In genomic region chr10:43099229-43099628, GRCm38 (mm10) we compare ENCODE assay signal across 14 mouse cellular contexts.
DNase-seq lines count a peak whose midpoint lies in the region; ATAC-seq lines count a peak whose summit lies in the region.
"Had no signal": no experiment of that assay in that cellular context is flagged by ENCODE, and none has a peak within 500 bp of the region (broad histone marks: within the 10 kb centered on the region; RNA-seq: fewer than 3 reads in every experiment).

No protein-coding gene starts in this region.

- H3K9me3 ChIP-seq in midbrain, embryonic 16.5 days (replicated peaks; ENCODE audit: control insufficient read depth, low read length, poor library complexity, severe bottlenecking), result no peaks in the 10 kb centered on the region
- no peaks in the 10 kb centered on the region for H3K9me3 ChIP-seq in midbrain, embryonic 15.5 days
- H3K9me3 ChIP-seq: embryonic facial prominence, embryonic 13.5 days; hindbrain, embryonic 12.5 days; midbrain, embryonic 10.5 days had no signal

- no peak overlapping the region for H3K9ac ChIP-seq in midbrain, embryonic 16.5 days (ENCODE audit: low read depth, low read length)
- H3K9ac ChIP-seq in midbrain, embryonic 15.5 days, result no peak overlapping the region
- H3K9ac ChIP-seq: embryonic facial prominence, embryonic 13.5 days; hindbrain, embryonic 12.5 days had no signal

- peaks cover 67% of the 10 kb centered on the region for H3K4me1 ChIP-seq in midbrain, embryonic 16.5 days (ENCODE audit: control insufficient read depth, insufficient read depth, low read length)
- H3K4me1 ChIP-seq in midbrain, embryonic 15.5 days, result peaks cover 71% of the 10 kb centered on the region

- ATAC-seq in frontal cortex, adult (ENCODE audit: low TSS enrichment), result peak; percentile 28
- ATAC-seq in midbrain, embryonic 16.5 days, result no peak
- no peak for ATAC-seq in midbrain, embryonic 15.5 days (replicated peaks)
- ATAC-seq: inflammation-experienced regulatory T-cells, adult 6 months had no signal

- no peak overlapping the region for H3K4me2 ChIP-seq in midbrain, embryonic 16.5 days (ENCODE audit: low read length)
- H3K4me2 ChIP-seq in midbrain, embryonic 15.5 days, result no peak overlapping the region
- H3K4me2 ChIP-seq: embryonic facial prominence, embryonic 13.5 days; hindbrain, embryonic 12.5 days had no signal

- WGBS in midbrain, embryonic 16.5 days, result 52% methylated on average over 6 of the region's 6 CpGs
- WGBS in midbrain, embryonic 15.5 days, result 45% methylated on average over 6 of the region's 6 CpGs

- no peaks in the 10 kb centered on the region for H3K27me3 ChIP-seq in midbrain, embryonic 16.5 days (ENCODE audit: control insufficient read depth, insufficient read depth, low read depth, low read length)
- H3K27me3 ChIP-seq in midbrain, embryonic 15.5 days (replicated peaks), result no peaks in the 10 kb centered on the region
- H3K27me3 ChIP-seq: embryonic facial prominence, embryonic 13.5 days; hindbrain, embryonic 12.5 days had no signal

- DNase-seq in frontal cortex, postnatal 25 days (ENCODE audit: low spot score in 2 of 2), result no peak
- peak; percentile 16 for DNase-seq in kidney, adult 9 months
- DNase-seq in spleen, postnatal 10 days (ENCODE audit: low spot score in 2 of 2), result no peak
- DNase-seq in spleen, postnatal 36 days (ENCODE audit: low spot score in 2 of 2), result no peak
- DNase-seq: adrenal gland, postnatal 36 days; lung, adult 2 months; lung, postnatal 4 days had no signal

- H3K27ac ChIP-seq in midbrain, embryonic 16.5 days (ENCODE audit: low read length), result 0 out of 2 replicates have a peak overlapping the region, but pooled peaks have one; percentile 9
- H3K27ac ChIP-seq in midbrain, embryonic 15.5 days, result no peak overlapping the region
- H3K27ac ChIP-seq: embryonic facial prominence, embryonic 13.5 days; hindbrain, embryonic 12.5 days; midbrain, embryonic 10.5 days had no signal

- H3K36me3 ChIP-seq in midbrain, embryonic 16.5 days (ENCODE audit: control insufficient read depth, insufficient read depth, low read length), result no peaks in the 10 kb centered on the region
- H3K36me3 ChIP-seq in midbrain, embryonic 15.5 days (replicated peaks), result no peaks in the 10 kb centered on the region
- H3K36me3 ChIP-seq: embryonic facial prominence, embryonic 13.5 days; hindbrain, embryonic 12.5 days; midbrain, embryonic 10.5 days had no signal

- H3K4me3 ChIP-seq in midbrain, embryonic 16.5 days (ENCODE audit: low read depth, low read length), result no peak overlapping the region
- H3K4me3 ChIP-seq in midbrain, embryonic 15.5 days, result no peak overlapping the region
- H3K4me3 ChIP-seq: embryonic facial prominence, embryonic 13.5 days; hindbrain, embryonic 12.5 days; midbrain, embryonic 10.5 days had no signal
